Mouse (Mus musculus): Measurements from ENCODE around the gene Coro2b.

Coro2b gene

GRCm38 (mm10) chr9:62509617-62510016 is 27.2 kb downstream of the Coro2b start:
- no peak for DNase-seq

- DNase-seq, result no peak
These were observed 27.9 kb downstream of the Coro2b start for GRCm38 (mm10) chr9:62508740-62509524.

- DNase-seq, result no peak
These were observed 30.3 kb downstream of the Coro2b start for GRCm38 (mm10) chr9:62506467-62507067.

GRCm38 (mm10) chr9:62504129-62504528 is 32.7 kb downstream of the Coro2b start:
- peak; percentile 32 for DNase-seq

- DNase-seq, result no peak
These were observed 34.5 kb downstream of the Coro2b start for GRCm38 (mm10) chr9:62502361-62502760.

GRCm38 (mm10) chr9:62501566-62501965 is 35.3 kb downstream of the Coro2b start:
- no peak for DNase-seq

- no peak for DNase-seq
These were observed 36.8 kb downstream of the Coro2b start for GRCm38 (mm10) chr9:62500007-62500406.

GRCm38 (mm10) chr9:62498945-62499344 is 37.9 kb downstream of the Coro2b start:
- no peak for DNase-seq

- DNase-seq, result peak; percentile 41
These were observed 39.4 kb downstream of the Coro2b start for GRCm38 (mm10) chr9:62497135-62498092.

- no peak for DNase-seq
These were observed 44.4 kb downstream of the Coro2b start for GRCm38 (mm10) chr9:62492306-62492990.

- DNase-seq, result no peak
These were observed 45.2 kb downstream of the Coro2b start for GRCm38 (mm10) chr9:62491611-62492010.

GRCm38 (mm10) chr9:62491104-62491503 is 45.7 kb downstream of the Coro2b start:
- peak; percentile 48 for DNase-seq

- DNase-seq, result peak; percentile 4
These were observed 52.7 kb downstream of the Coro2b start for GRCm38 (mm10) chr9:62484107-62484506.

GRCm38 (mm10) chr9:62482788-62483187 is 54.1 kb downstream of the Coro2b start:
- no peak for DNase-seq

- no peak for DNase-seq
These were observed 55.8 kb downstream of the Coro2b start for GRCm38 (mm10) chr9:62480898-62481642.

GRCm38 (mm10) chr9:62480149-62480548 is 56.7 kb downstream of the Coro2b start:
- DNase-seq, result no peak

GRCm38 (mm10) chr9:62476782-62477487 is 59.9 kb downstream of the Coro2b start:
- DNase-seq, result peak; percentile 42

- no peak for DNase-seq
These were observed 62.6 kb downstream of the Coro2b start for GRCm38 (mm10) chr9:62474206-62474605.

- DNase-seq, result no peak
These were observed 65.2 kb downstream of the Coro2b start for GRCm38 (mm10) chr9:62471541-62472189.

GRCm38 (mm10) chr9:62471041-62471440 is 65.8 kb downstream of the Coro2b start:
- no peak for DNase-seq

GRCm38 (mm10) chr9:62470398-62470797 is 66.4 kb downstream of the Coro2b start:
- DNase-seq, result peak; percentile 88
